Mouse (Mus musculus): Measurements from ENCODE around the gene Hist2h3c2.

GRCm38 (mm10) chr3:96268051-96268775 is 29.3 kb upstream of the Hist2h3c2 start, which contains the start of gene Hist2h3b:
- TF ChIP-seq CTCF (IDR thresholded peaks at IDR 0.05; ENCODE audit: control insufficient read depth, insufficient read depth, insufficient read length), result no peak
- TF ChIP-seq CEBPB (IDR thresholded peaks at IDR 0.05; ENCODE audit: low read depth), result no peak
- no peak for TF ChIP-seq MYOD1 (IDR thresholded peaks at IDR 0.05; ENCODE audit: control insufficient read depth, insufficient read length, low read depth)
- TF ChIP-seq MAX (IDR thresholded peaks at IDR 0.05), result no peak
- TF ChIP-seq FOSL1 (IDR thresholded peaks at IDR 0.05; ENCODE audit: insufficient read depth, low read length, poor library complexity, severe bottlenecking), result no peak
